Mouse (Mus musculus): ENCODE measurements around the gene Rexo5. TPM values are rescaled to one million over a fixed set of nuclear protein-coding genes. Genes with fewer than 3 reads are reported as not detected.

The Rexo5 gene
- under 1 TPM; 0.12 to 0.41 TPM for total RNA-seq (2021)
- long read RNA-seq, experiment 1, partial matches to known transcripts, result 0 of 1 reads
- long read RNA-seq, experiment 1, other reads (novel, unspliced or antisense), result 1 of 1 reads
- long read RNA-seq, experiment 2, result 0 reads

- DNase-seq (ENCODE audit: low spot score), result peak; percentile 76
Measured at GRCm38 (mm10) chr7:119793586-119794250, at the start of gene Rexo5, which contains the start of gene Eri2. Gene Rexo5 (plus strand): TSS chr7:119794006. Gene Eri2 (minus strand): TSS chr7:119794058.

GRCm38 (mm10) chr7:119744321-119744720, 49.5 kb upstream of the Rexo5 start:
- DNase-seq (ENCODE audit: low spot score), result no peak

DNA sequence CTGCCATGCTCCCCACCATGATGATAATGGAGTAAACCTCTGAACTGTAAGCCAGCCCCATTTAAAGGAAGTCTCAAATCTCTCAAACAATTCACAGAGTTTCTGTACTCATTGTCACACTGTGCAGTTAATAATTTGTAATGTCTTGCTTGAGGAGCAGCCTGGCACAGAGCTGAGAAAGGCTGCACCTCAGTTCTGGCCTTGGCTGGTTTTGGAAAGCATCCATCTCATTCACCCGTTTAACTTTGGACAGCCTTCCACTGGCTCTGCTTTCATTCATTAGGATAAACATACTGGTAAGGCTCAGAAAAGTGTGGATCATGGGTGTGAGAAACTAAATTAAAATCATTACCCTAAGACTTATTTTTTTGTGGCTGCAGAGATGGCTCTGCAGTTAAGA, 47.9 kb upstream of the Rexo5 start:
- no peak for DNase-seq (ENCODE audit: low spot score)

GRCm38 (mm10) chr7:119748761-119749160, 45.0 kb upstream of the Rexo5 start:
- no peak for DNase-seq (ENCODE audit: low spot score)

GRCm38 (mm10) chr7:119749942-119750341, 43.9 kb upstream of the Rexo5 start:
- DNase-seq (ENCODE audit: low spot score), result no peak

DNA sequence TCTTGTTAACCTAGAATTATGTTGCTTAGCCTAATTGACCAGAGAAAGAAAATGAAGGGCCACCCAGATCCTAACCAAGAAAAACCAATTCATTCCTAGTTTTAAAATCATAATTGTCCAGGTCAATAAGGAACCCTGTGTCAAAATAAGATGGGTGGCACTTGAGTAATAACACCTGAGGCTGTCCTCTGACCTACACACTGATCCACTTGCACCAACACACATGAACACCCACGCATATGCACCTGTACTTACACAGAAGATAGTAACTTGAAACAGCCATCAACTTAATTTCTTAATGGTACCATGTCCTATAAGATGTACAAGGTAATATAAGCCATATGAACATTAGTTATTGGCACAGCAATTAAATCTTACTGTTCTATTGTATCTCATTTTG, 40.1 kb upstream of the Rexo5 start:
- no peak for DNase-seq (ENCODE audit: low spot score)

DNA sequence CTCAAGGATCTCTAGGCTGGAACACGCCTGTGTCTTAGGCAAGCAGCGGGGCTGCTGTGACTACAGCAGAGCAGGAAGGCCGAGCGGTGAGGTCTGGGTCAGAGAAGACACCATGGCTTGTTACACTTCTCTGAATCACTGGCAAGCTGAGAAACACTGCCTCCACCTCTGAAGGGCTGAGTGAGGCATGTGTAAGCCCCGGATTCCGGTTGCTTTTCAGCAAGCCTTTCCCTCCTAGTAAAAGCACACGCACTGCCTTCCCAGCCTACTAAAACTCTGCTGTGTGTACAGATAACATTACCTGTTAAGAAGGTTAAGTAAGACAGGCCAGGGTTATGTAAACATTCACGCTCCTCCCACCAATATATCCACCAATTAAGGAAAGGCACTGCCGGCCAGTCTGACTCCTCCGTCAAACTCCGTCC, 33.3 kb upstream of the Rexo5 start, which contains the start of gene Acsm3:
Gene Acsm3, plus strand, starts transcription at position 397 of the 425 bp plus-strand sequence.
- no peak for DNase-seq (ENCODE audit: low spot score)

DNA sequence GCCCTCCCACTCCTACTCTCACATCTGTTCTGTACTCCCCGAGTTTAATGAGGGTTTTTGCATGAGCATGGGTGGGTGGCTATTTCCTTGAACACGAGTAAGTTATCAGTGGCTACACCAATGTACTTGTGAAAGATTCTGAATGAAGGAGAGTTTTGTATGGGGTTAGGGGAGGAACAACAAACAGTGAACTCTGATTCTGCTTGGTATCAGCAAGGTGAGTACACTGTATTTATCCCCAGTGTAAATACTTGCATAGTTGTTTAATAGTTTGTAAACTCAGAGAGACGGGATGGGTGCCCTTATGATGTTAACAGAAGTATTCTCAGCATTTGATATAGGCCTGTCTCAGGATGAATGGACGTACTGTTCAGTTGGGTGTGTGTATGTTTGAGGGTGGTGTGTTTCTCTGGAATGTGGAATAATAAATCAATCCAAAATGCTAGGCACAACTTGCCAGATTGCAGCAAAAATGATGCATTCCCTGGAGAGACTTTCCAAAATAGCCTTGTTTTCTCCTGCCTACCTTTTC, 31.6 kb upstream of the Rexo5 start:
- DNase-seq (ENCODE audit: low spot score), result no peak

DNA sequence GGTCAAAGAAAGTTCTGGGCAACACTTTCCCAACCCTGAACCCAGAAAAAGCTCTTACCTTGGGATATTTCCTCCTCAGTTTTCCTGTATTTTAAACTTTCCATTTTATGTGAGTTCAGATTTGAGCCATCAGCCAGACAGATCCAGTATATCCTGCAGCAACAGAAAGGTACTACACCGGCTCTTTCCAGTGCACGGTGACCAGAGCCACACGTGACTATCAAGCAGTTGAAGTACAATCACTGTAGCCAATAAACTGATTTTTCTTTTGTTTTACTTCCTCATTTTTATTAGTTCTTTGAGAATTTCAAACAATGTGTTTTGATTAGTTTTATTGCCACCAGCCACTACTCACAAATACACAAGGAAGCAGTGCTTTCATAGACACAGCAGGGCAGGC, 29.4 kb upstream of the Rexo5 start:
- DNase-seq (ENCODE audit: low spot score), result no peak

- no peak for DNase-seq (ENCODE audit: low spot score)
Measured at GRCm38 (mm10) chr7:119766996-119767395, 26.8 kb upstream of the Rexo5 start.

DNA sequence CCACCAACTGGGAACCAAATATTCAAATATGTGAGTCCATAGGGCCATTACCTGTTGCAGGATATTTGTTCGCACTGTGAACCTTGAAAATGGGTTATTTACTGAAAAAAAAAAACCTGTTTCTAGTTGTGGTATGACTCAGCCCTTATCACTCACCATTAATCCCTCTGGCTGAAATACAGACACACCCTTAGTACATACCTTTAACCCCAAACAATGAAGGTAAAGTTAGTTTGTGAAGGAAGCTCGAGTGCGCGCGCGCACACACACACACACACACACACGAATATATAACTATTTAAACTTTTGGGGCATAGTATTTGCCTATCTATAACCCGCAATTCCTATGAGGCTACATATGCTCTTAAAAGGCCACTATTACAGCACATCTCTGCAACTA, 23.9 kb upstream of the Rexo5 start:
- DNase-seq (ENCODE audit: low spot score), result no peak

DNA sequence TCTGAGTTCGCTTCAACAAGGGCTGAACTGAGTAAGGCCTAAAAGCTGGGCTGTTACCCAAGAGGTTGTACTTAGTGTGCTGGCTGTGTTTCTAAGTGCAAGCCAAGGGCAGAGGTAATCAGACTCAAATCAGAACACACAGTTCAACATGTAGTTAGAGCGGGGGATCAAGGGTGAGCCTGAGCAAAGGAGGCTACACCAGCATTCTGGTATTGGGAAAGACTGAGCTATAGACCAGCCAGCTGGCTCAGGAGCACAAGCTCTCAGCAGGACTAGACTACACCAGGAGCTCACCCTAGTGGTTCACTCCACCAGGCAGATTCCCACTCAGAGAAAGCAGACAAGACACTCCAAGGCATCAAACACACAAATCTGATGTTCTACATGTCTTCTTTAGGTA, 10.4 kb upstream of the Rexo5 start:
- peak; percentile 27 for DNase-seq (ENCODE audit: low spot score)

DNA sequence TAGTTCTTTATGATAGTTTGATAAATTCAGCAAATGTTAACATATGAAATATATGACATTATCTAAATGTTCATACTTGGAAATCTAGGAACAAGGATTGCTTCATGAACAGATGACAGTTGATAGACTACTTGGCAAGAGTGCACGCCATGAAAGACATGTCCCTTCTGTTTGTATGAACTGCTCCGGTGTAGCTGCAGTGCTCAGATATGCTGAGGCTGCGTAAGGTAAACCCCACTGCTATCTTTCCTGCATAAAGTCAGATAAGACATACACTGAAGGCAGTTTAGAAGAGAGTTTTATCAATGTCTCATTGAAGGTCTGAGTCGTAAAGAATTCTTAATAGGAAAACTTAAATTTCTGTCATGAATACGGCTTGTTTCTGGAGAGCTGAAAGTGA, 8.9 kb upstream of the Rexo5 start:
- DNase-seq (ENCODE audit: low spot score), result no peak

GRCm38 (mm10) chr7:119789024-119789423, 4.8 kb upstream of the Rexo5 start:
- DNase-seq (ENCODE audit: low spot score), result no peak

GRCm38 (mm10) chr7:119794251-119794638, 439 bp downstream of the Rexo5 start:
- DNase-seq (ENCODE audit: low spot score), result no peak

DNA sequence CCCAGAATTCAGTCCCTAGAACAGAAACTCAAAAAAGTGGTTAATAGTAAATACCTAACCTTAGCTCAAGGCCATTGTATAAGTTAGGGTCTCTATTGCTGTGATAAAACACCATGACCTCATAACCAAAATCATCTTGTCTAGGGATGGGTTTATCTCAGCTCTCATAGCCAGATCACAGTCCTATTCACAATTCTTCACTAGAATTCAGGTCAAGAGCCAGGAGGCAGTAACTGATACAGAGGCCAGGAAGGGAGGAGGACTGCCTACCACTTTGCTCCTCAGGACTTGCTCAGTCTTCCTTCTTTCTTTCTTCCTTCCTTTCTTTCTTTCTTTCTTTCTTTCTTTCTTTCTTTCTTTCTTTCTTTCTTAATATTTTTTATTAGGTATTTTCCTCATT, 1.5 kb downstream of the Rexo5 start:
- no peak for DNase-seq (ENCODE audit: low spot score)

- no peak for DNase-seq (ENCODE audit: low spot score)
Measured at GRCm38 (mm10) chr7:119800488-119800887, 6.7 kb downstream of the Rexo5 start.

GRCm38 (mm10) chr7:119800991-119801390, 7.2 kb downstream of the Rexo5 start:
- DNase-seq (ENCODE audit: low spot score), result no peak

- DNase-seq (ENCODE audit: low spot score), result no peak
Measured at GRCm38 (mm10) chr7:119807396-119807795, 13.6 kb downstream of the Rexo5 start.

- no peak for DNase-seq (ENCODE audit: low spot score)
Measured at GRCm38 (mm10) chr7:119808723-119809122, 14.9 kb downstream of the Rexo5 start.

GRCm38 (mm10) chr7:119835371-119835770, 41.6 kb downstream of the Rexo5 start:
- no peak for DNase-seq (ENCODE audit: low spot score)

DNA sequence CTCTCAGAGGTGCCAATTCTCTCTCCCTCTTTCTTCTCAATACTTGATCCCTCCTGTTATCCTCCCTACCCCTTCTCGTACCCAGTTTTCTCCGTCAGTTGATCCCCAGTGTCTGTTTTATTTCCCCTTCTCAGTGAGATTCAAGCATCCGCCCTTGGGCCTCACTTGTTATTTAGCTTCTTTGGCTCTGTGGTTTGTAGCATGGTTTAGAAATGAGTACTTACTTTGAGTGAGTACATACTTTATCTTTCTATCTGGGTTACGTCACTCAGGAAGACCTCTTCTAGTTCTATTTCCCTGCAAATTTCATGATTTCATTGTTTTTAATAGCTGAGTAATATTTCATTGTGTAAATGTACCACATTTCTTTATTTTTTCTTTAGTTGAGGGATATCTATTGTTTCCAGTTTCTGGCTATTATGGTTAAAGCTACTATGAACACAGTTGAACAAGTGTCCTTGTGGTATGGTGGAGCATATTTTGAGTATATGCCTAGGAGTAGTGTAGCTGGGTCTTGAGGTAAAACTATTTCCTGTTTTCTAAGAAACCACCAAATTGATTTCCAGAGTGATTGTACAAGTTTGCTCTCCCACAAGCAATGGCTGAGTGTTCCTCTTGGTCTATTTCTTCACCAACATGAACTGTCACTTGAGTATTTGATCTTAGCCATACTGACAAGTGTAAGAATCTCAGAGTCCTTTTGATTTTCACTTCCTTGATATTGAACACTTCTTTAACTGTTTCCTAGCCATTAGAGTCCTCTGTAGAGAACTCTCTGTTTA, 42.4 kb downstream of the Rexo5 start:
- no peak for DNase-seq (ENCODE audit: low spot score)
